Mouse (Mus musculus): Measurements from ENCODE around the gene Ptprn2. TPM values are rescaled to one million over a fixed set of nuclear protein-coding genes. Genes with fewer than 3 reads are reported as not detected.

Gene Ptprn2
- polyA plus RNA-seq, 1 experiment from 2014 or later, result 6.9 TPM

DNA sequence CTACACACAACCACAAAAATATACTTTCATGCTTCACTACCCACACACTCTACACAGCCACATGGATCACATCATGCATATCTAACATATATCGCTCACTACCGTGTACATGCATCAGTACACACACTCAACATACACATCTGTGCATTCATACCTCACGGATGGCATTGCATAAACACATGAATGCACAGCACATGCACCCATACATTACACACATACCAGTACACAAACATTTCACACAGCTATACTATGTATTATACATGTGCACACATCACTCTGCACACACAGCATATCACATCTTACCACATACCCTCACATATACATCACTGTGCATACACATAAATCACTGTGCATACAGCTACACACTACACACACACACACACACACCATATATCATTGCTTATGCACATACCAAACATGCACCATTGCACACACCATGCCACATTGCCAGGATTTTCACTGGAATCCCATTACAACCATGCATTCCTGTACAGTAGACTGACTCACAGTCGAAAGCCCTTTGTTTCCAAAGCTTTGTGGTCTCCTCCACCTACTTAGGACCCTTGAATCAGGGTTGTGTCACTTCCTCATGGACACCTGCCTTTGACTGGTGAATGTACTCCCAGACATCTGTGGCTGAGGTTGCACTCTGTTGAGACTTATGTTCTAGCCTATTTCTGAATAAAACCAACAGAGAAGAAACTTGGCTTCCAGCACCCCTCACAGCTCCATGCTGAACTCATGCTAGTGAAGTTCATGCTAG lies 607.0 kb downstream of the Ptprn2 start:
- no peak overlapping the region for H3K27ac ChIP-seq (ENCODE audit: low read depth, low read length)
- 92% methylated on average over 4 of the region's 4 CpGs for WGBS
- H3K4me3 ChIP-seq (ENCODE audit: low read depth, low read length), result no peak overlapping the region
- ATAC-seq (ENCODE audit: low FRiP score) (no peak), DNase-seq (ENCODE audit: low spot score) (no peak)
- H3K9me3 ChIP-seq (ENCODE audit: control insufficient read depth, low read length), result no peaks in the 10 kb centered on the region
- H3K36me3 ChIP-seq (ENCODE audit: control insufficient read depth, insufficient read depth, low read length), result no peaks in the 10 kb centered on the region
- no peaks in the 10 kb centered on the region; the same call in 1 of the 2 replicates for H3K27me3 ChIP-seq (ENCODE audit: control insufficient read depth, insufficient read depth, low read length)
- no peak overlapping the region for H3K4me2 ChIP-seq (replicated peaks; ENCODE audit: low read depth, low read length)
- no peaks in the 10 kb centered on the region for H3K4me1 ChIP-seq (replicated peaks; ENCODE audit: control insufficient read depth, insufficient read depth, low read length)
- H3K9ac ChIP-seq (ENCODE audit: low read depth, low read length), result no peak overlapping the region

DNA sequence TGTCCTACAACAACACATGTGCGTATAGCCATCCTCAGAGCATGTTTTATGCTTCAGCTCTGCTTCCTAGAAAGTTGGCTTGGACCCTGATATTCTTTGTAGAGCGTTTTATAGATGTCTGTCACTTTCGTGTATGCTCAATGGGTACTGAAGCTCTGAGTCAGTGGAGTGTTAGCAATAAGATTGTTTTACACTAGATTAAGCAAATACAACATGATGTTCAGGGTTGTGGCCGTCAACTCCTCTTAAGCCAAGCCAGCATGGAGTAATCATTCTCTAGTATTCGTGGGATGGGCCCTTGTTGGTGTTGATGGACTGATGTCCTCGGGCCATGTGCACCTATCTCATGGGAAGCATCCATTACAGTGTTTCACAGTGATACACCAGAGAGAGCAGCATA lies 610.4 kb downstream of the Ptprn2 start:
- Histone ChIP-seq H3K36me3 (ENCODE audit: control insufficient read depth, insufficient read depth, low read length) (no peaks in the 10 kb centered on the region), H3K9ac (ENCODE audit: low read depth, low read length) (no peak overlapping the region), H3K4me1 (replicated peaks; ENCODE audit: control insufficient read depth, insufficient read depth, low read length) (no peaks in the 10 kb centered on the region), H3K4me3 (ENCODE audit: low read depth, low read length) (no peak overlapping the region), H3K27ac (ENCODE audit: low read depth, low read length) (no peak overlapping the region), H3K9me3 (ENCODE audit: control insufficient read depth, low read length) (no peaks in the 10 kb centered on the region), H3K4me2 (replicated peaks; ENCODE audit: low read depth, low read length) (no peak overlapping the region), H3K27me3 (ENCODE audit: control insufficient read depth, insufficient read depth, low read length) (peaks cover 2% of the 10 kb centered on the region; the same call in 1 of the 2 replicates)
- DNase-seq (ENCODE audit: low spot score) (no peak), ATAC-seq (ENCODE audit: low FRiP score) (no peak)
- WGBS, result 77% methylated on average over 6 of the region's 6 CpGs

DNA sequence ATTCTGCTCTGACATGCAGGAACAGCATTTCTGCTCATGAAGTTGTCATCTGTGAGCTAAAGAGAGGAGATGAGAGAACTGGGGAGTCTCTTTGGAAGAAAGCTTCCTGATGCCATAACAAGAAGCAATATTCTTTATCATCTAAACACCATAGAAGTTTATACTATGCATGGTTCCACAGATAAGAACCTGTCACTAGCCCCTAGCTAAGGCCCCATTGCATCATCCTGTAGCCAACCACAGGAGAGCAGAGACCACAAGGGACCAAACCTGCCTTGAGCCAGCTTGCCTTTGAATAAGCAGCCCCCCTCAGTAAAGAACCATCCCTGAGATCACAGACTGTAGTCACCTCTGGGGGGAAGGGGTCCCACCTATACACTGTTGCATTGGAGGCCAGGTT lies 612.8 kb downstream of the Ptprn2 start:
- Histone ChIP-seq H3K9ac (ENCODE audit: low read depth, low read length) (no peak overlapping the region), H3K4me2 (replicated peaks; ENCODE audit: low read depth, low read length) (no peak overlapping the region), H3K36me3 (ENCODE audit: control insufficient read depth, insufficient read depth, low read length) (no peaks in the 10 kb centered on the region), H3K27me3 (ENCODE audit: control insufficient read depth, insufficient read depth, low read length) (peaks cover 6% of the 10 kb centered on the region), H3K4me1 (replicated peaks; ENCODE audit: control insufficient read depth, insufficient read depth, low read length) (no peaks in the 10 kb centered on the region), H3K9me3 (ENCODE audit: control insufficient read depth, low read length) (no peaks in the 10 kb centered on the region), H3K27ac (ENCODE audit: low read depth, low read length) (no peak overlapping the region), H3K4me3 (ENCODE audit: low read depth, low read length) (no peak overlapping the region)
- DNase-seq (ENCODE audit: low spot score) (no peak), ATAC-seq (ENCODE audit: low FRiP score) (no peak)

DNA sequence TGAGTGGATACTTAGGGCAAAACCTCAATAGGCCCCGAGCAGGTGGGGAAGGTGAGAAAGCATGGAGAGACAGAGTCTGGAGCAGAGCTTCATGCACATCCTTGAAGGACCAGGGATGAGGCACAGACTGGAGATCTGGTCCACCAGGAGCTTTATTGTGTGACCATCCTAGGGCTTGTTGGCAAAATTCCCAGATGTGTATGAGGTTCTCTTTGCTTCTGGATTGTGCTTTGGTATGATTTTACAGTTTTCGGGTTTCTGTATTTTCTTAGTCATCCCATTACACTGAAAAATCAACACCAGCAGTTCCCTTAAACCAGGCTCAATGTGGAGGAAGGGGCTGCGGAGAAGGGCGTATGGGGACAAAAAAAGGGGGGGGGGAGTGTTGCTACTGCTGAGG lies 621.2 kb downstream of the Ptprn2 start:
- H3K36me3 ChIP-seq (ENCODE audit: control insufficient read depth, insufficient read depth, low read length), result no peaks in the 10 kb centered on the region
- ATAC-seq (ENCODE audit: low FRiP score) (peak; percentile 45), DNase-seq (ENCODE audit: low spot score) (no peak)
- no peak overlapping the region for H3K4me3 ChIP-seq (ENCODE audit: low read depth, low read length)
- H3K9ac ChIP-seq (ENCODE audit: low read depth, low read length), result no peak overlapping the region
- no peaks in the 10 kb centered on the region for H3K9me3 ChIP-seq (ENCODE audit: control insufficient read depth, low read length)
- WGBS, result 28% methylated on average over 4 of the region's 4 CpGs
- no peaks in the 10 kb centered on the region for H3K4me1 ChIP-seq (replicated peaks; ENCODE audit: control insufficient read depth, insufficient read depth, low read length)
- peak overlapping the region; percentile 70 for H3K27ac ChIP-seq (ENCODE audit: low read depth, low read length)
- peak overlapping the region; percentile 21; the same call in 1 of the 2 replicates for H3K4me2 ChIP-seq (replicated peaks; ENCODE audit: low read depth, low read length)
- peaks cover 27% of the 10 kb centered on the region for H3K27me3 ChIP-seq (ENCODE audit: control insufficient read depth, insufficient read depth, low read length)

DNA sequence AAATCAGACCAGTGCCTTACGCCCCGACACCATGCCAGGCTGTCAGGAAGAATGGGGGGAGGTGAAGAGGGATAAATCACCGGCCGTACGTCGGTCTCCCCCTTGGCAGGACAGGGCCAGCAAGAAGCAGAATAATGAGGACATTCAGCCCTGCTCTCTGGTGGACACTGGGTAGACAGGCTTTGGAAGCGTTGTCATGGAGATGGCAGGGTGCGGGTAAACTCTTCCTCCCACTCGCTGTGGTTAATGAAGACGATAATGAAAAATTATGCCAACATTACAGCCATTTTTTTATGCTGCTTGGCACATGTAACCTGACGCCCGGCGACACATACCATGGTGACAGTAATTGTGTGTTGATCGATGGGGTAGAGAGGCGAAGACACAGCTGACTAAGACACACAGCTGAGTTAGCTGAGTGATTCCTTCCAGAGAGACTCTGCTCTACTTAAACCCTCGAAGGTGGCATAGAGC lies 621.7 kb downstream of the Ptprn2 start:
- ATAC-seq (ENCODE audit: low FRiP score), result peak; percentile 96

DNA sequence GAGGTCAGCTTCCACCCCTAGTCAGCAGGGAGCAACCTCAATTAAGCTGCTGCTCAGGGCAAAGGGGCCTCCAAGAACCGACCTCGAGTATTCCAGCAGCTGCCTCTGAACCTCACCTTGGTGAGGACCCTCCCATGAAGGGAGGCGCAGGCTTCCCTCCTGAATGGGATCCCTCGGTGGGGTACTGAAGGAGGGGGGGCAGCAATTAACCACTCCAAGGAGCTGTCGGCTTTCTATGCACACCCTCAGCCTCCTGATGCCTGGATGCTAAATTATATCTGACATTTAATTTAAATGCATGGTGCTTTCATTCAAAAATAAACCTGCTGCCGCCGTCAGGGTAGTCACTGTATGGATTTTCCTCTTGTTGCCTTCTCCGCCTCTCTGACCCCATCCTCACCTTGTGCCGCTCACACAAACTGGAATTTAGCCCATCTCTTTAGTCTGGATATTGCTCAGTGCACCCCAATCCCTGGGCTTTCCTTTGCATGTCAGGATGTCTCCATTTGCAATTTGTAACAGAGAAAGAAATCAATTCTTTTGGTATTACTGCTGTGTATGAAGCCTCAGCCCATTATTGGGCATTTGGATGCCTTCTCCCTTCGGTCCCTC lies 629.8 kb downstream of the Ptprn2 start:
- 59% methylated on average over 10 of the region's 10 CpGs for WGBS
- DNase-seq (ENCODE audit: low spot score), result peak; percentile 9
- peak; percentile 73 for ATAC-seq (ENCODE audit: low FRiP score)
- H3K27ac ChIP-seq (ENCODE audit: low read depth, low read length), result no peak overlapping the region
- H3K4me2 ChIP-seq (replicated peaks; ENCODE audit: low read depth, low read length), result no peak overlapping the region
- no peaks in the 10 kb centered on the region for H3K36me3 ChIP-seq (ENCODE audit: control insufficient read depth, insufficient read depth, low read length)
- H3K4me1 ChIP-seq (replicated peaks; ENCODE audit: control insufficient read depth, insufficient read depth, low read length), result no peaks in the 10 kb centered on the region
- H3K9me3 ChIP-seq (ENCODE audit: control insufficient read depth, low read length), result no peaks in the 10 kb centered on the region
- H3K27me3 ChIP-seq (ENCODE audit: control insufficient read depth, insufficient read depth, low read length), result peaks cover 10% of the 10 kb centered on the region; the same call in 1 of the 2 replicates
- H3K9ac ChIP-seq (ENCODE audit: low read depth, low read length), result no peak overlapping the region
- H3K4me3 ChIP-seq (ENCODE audit: low read depth, low read length), result no peak overlapping the region

More for the DNA sequence above, 621.7 kb downstream of the Ptprn2 start:
- H3K27me3 ChIP-seq (ENCODE audit: control insufficient read depth, insufficient read depth, low read length), result peaks cover 28% of the 10 kb centered on the region
- DNase-seq (ENCODE audit: low spot score), result peak; percentile 77
- H3K27ac ChIP-seq (ENCODE audit: low read depth, low read length), result peak overlapping the region; percentile 70
- no peak overlapping the region for H3K9ac ChIP-seq (ENCODE audit: low read depth, low read length)
- no peak overlapping the region for H3K4me3 ChIP-seq (ENCODE audit: low read depth, low read length)
- peak overlapping the region; percentile 21; the same call in 1 of the 2 replicates for H3K4me2 ChIP-seq (replicated peaks; ENCODE audit: low read depth, low read length)
- no peaks in the 10 kb centered on the region for H3K4me1 ChIP-seq (replicated peaks; ENCODE audit: control insufficient read depth, insufficient read depth, low read length)
- 17% methylated on average over 16 of the region's 16 CpGs for WGBS
- no peaks in the 10 kb centered on the region for H3K9me3 ChIP-seq (ENCODE audit: control insufficient read depth, low read length)
- no peaks in the 10 kb centered on the region for H3K36me3 ChIP-seq (ENCODE audit: control insufficient read depth, insufficient read depth, low read length)

DNA sequence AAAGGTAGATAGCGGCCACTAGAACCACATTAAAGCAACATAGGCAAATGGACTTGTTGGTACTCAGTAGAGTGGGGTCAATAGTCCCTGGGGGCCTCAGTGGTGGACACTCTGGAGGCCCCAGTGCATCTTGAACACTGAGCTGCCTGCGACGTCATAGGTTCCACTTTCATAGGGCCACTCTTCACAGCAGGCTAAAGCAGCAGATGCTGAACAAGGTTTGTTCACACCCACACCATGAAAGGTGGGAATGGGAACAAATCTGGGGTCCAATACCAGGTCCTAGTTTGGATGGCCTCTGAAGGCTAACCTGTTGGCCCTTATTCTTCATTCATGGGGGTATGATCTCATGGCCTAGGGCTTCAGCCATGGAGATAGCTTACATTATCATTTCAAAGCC lies 641.6 kb downstream of the Ptprn2 start:
- H3K27me3 ChIP-seq (ENCODE audit: control insufficient read depth, insufficient read depth, low read length), result no peaks in the 10 kb centered on the region; the same call in 1 of the 2 replicates
- 91% methylated on average over 3 of the region's 3 CpGs for WGBS
- H3K36me3 ChIP-seq (ENCODE audit: control insufficient read depth, insufficient read depth, low read length), result no peaks in the 10 kb centered on the region
- no peaks in the 10 kb centered on the region for H3K9me3 ChIP-seq (ENCODE audit: control insufficient read depth, low read length)
- DNase-seq (ENCODE audit: low spot score) (no peak), ATAC-seq (ENCODE audit: low FRiP score) (no peak)
- no peak overlapping the region for H3K4me3 ChIP-seq (ENCODE audit: low read depth, low read length)
- H3K4me2 ChIP-seq (replicated peaks; ENCODE audit: low read depth, low read length), result no peak overlapping the region
- H3K4me1 ChIP-seq (replicated peaks; ENCODE audit: control insufficient read depth, insufficient read depth, low read length), result no peaks in the 10 kb centered on the region
- H3K27ac ChIP-seq (ENCODE audit: low read depth, low read length), result no peak overlapping the region
- H3K9ac ChIP-seq (ENCODE audit: low read depth, low read length), result no peak overlapping the region

DNA sequence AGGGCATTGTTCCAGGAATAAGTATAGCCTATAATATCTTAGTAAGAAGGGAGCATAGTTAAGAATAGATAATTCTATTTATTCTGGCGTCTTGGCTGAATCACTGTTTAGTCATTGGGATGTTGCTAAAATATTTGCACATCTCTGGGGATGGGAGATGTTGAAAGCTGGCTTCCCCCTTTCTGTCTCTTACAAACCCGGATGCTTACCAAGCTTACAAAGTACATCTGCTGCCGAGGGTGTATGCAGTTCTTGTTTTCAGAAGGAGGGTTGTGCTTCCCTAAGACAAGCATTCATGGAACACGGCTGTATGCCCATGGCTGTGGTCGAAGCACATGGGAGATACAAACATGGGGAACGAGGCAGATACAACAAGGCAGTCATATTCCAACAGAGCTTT lies 642.0 kb downstream of the Ptprn2 start:
- no peaks in the 10 kb centered on the region for H3K36me3 ChIP-seq (ENCODE audit: control insufficient read depth, insufficient read depth, low read length)
- 86% methylated on average over 6 of the region's 6 CpGs for WGBS
- ATAC-seq (ENCODE audit: low FRiP score) (no peak), DNase-seq (ENCODE audit: low spot score) (no peak)
- H3K4me2 ChIP-seq (replicated peaks; ENCODE audit: low read depth, low read length), result no peak overlapping the region
- no peaks in the 10 kb centered on the region for H3K4me1 ChIP-seq (replicated peaks; ENCODE audit: control insufficient read depth, insufficient read depth, low read length)
- H3K27ac ChIP-seq (ENCODE audit: low read depth, low read length), result no peak overlapping the region
- no peak overlapping the region for H3K4me3 ChIP-seq (ENCODE audit: low read depth, low read length)
- H3K27me3 ChIP-seq (ENCODE audit: control insufficient read depth, insufficient read depth, low read length), result no peaks in the 10 kb centered on the region; the same call in 1 of the 2 replicates
- no peak overlapping the region for H3K9ac ChIP-seq (ENCODE audit: low read depth, low read length)
- no peaks in the 10 kb centered on the region for H3K9me3 ChIP-seq (ENCODE audit: control insufficient read depth, low read length)

All from hindbrain, embryonic 11.5 days (tissue).